Mouse (Mus musculus): ENCODE data around the gene Gm42688.

Gene Gm42688

GRCm38 (mm10) chr6:83118825-83119733, 17.7 kb downstream of the Gm42688 start:
- no peak for DNase-seq

- no peak for DNase-seq
Observed at GRCm38 (mm10) chr6:83119734-83120051, 18.3 kb downstream of the Gm42688 start.

- DNase-seq: peak; percentile 85
Observed at GRCm38 (mm10) chr6:83120930-83121862, 19.8 kb downstream of the Gm42688 start, which contains the start of gene Wbp1. Gene Wbp1 (minus strand): TSS chr6:83121559.

GRCm38 (mm10) chr6:83121863-83122710, 20.7 kb downstream of the Gm42688 start:
- peak; percentile 45 for DNase-seq

- no peak for DNase-seq
Observed at GRCm38 (mm10) chr6:83122961-83123360, 21.5 kb downstream of the Gm42688 start.

GRCm38 (mm10) chr6:83124851-83125312, 23.5 kb downstream of the Gm42688 start:
- peak; percentile 85 for DNase-seq

GRCm38 (mm10) chr6:83125331-83125730, 23.9 kb downstream of the Gm42688 start, which contains the start of gene Ino80b:
Gene Ino80b (minus strand): TSS chr6:83125431.
- no peak for DNase-seq

- no peak for DNase-seq
Observed at GRCm38 (mm10) chr6:83127419-83127818, 26.0 kb downstream of the Gm42688 start.

- DNase-seq: no peak
Observed at GRCm38 (mm10) chr6:83131469-83132034, 30.1 kb downstream of the Gm42688 start.

- DNase-seq: no peak
Observed at GRCm38 (mm10) chr6:83132176-83132919, 30.9 kb downstream of the Gm42688 start.

GRCm38 (mm10) chr6:83134226-83134625, 32.8 kb downstream of the Gm42688 start:
- no peak for DNase-seq

GRCm38 (mm10) chr6:83134951-83135513, 33.6 kb downstream of the Gm42688 start, which contains the start of gene Rtkn:
Gene Rtkn (plus strand): TSS chr6:83135463.
- no peak for DNase-seq

GRCm38 (mm10) chr6:83135571-83136161, 34.2 kb downstream of the Gm42688 start:
- no peak for DNase-seq

- DNase-seq: no peak
Observed at GRCm38 (mm10) chr6:83136291-83136880, 35.0 kb downstream of the Gm42688 start.

GRCm38 (mm10) chr6:83136881-83137575, 35.6 kb downstream of the Gm42688 start:
- DNase-seq: no peak

GRCm38 (mm10) chr6:83137576-83137950, 36.1 kb downstream of the Gm42688 start:
- DNase-seq: peak; percentile 65

GRCm38 (mm10) chr6:83138056-83138455, 36.6 kb downstream of the Gm42688 start:
- no peak for DNase-seq

- no peak for DNase-seq
Observed at GRCm38 (mm10) chr6:83140044-83140443, 38.6 kb downstream of the Gm42688 start.

- DNase-seq: no peak
Observed at GRCm38 (mm10) chr6:83141636-83142035, 40.2 kb downstream of the Gm42688 start.
